Mouse (Mus musculus): ENCODE results near the gene Dpp10. TPM values are rescaled to one million over a fixed set of nuclear protein-coding genes. Genes with fewer than 3 reads are reported as not detected.

The Dpp10 gene
- polyA plus RNA-seq, 1 experiment from 2014 or later: not detected

DNA sequence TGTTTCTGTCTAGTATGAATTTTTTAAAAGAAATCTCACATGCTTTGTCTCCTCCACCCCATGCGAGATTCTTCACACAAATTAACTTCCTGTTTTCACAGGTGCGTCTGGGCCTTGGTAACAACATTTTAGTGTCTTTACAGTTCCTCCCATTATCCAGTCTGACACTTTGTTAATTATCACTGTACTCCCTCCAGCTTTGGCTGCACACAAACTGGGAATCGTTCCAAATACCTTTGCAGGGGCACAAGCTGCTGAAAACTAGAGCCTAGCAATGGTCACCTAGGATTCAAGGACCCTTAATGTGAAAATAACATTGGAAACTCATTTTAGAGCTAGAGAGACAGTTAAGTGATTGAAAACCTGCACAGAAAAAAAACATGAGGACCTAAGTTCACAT, 388.8 kb downstream of the Dpp10 start:
- no peaks in the 10 kb centered on the region for H3K9me3 ChIP-seq (ENCODE audit: low read length)
- no peak overlapping the region for H3K4me2 ChIP-seq (replicated peaks; ENCODE audit: low read depth, low read length)
- H3K4me1 ChIP-seq (ENCODE audit: insufficient read depth, low read depth, low read length): no peaks in the 10 kb centered on the region
- no peaks in the 10 kb centered on the region for H3K36me3 ChIP-seq (ENCODE audit: insufficient read depth, low read length)
- H3K27ac ChIP-seq (ENCODE audit: low read length): no peak overlapping the region
- no peak overlapping the region for H3K4me3 ChIP-seq (ENCODE audit: low read depth, low read length)
- 36% methylated on average over 3 of the region's 3 CpGs for WGBS
- TF ChIP-seq EP300 (IDR thresholded peaks at IDR 0.05) (no peak), CTCF (IDR thresholded peaks at IDR 0.05) (no peak)
- no peak for DNase-seq (ENCODE audit: low spot score)
- no peaks in the 10 kb centered on the region for H3K27me3 ChIP-seq (replicated peaks; ENCODE audit: insufficient read depth, low read length)
- no peak overlapping the region for H3K9ac ChIP-seq (replicated peaks; ENCODE audit: low read depth)
- ATAC-seq: no peak

DNA sequence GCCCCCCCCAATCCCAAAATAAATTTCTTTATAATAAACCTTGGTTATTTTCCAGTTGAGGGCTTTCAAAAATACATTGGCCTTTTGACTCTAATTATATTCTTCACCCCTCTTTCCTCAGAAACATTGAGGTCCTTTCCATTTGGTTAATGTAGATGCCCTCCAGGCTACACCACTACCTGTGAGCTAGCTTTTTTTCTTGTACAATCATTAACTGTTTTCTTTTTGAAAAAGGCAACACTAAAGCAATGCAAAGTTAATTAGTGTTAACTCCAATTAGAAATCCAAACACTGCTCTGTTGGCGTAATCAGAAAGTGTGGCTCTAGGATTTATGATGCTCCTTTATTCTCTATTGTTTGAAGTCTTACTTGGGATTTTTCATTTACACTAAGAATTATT, 407.5 kb downstream of the Dpp10 start:
- Histone ChIP-seq H3K4me2 (replicated peaks; ENCODE audit: low read depth, low read length) (no peak overlapping the region), H3K36me3 (ENCODE audit: insufficient read depth, low read length) (no peaks in the 10 kb centered on the region), H3K27ac (ENCODE audit: low read length) (no peak overlapping the region), H3K4me1 (ENCODE audit: insufficient read depth, low read depth, low read length) (no peaks in the 10 kb centered on the region), H3K9ac (replicated peaks; ENCODE audit: low read depth) (no peak overlapping the region), H3K4me3 (ENCODE audit: low read depth, low read length) (no peak overlapping the region), H3K27me3 (replicated peaks; ENCODE audit: insufficient read depth, low read length) (no peaks in the 10 kb centered on the region), H3K9me3 (ENCODE audit: low read length) (no peaks in the 10 kb centered on the region)
- ATAC-seq (no peak), DNase-seq (ENCODE audit: low spot score) (no peak)
- WGBS: 93% methylated on average over 1 of the region's 1 CpGs
- TF ChIP-seq CTCF (IDR thresholded peaks at IDR 0.05) (no peak), EP300 (IDR thresholded peaks at IDR 0.05) (no peak)

DNA sequence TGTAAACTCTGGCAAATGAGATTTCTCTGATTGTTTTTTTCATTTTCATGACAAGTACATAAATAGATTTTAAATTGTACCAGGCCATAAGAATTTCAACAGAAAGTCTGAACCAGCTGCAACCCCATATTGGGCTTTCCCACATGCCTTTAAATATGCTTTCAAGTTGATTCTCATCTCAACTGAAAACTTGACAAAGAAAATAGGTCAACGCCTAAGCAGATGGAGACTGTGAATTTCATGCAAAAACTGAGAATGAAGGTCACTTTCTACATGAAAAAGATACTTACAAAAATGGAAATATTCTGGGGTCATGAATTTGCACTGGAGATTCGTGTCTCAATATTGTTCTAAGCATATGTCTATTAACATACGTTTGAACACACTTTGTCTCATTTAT, 417.1 kb downstream of the Dpp10 start:
- no peaks in the 10 kb centered on the region for H3K36me3 ChIP-seq (ENCODE audit: insufficient read depth, low read length)
- 76% methylated on average over 3 of the region's 3 CpGs for WGBS
- H3K4me2 ChIP-seq (replicated peaks; ENCODE audit: low read depth, low read length): no peak overlapping the region

DNA sequence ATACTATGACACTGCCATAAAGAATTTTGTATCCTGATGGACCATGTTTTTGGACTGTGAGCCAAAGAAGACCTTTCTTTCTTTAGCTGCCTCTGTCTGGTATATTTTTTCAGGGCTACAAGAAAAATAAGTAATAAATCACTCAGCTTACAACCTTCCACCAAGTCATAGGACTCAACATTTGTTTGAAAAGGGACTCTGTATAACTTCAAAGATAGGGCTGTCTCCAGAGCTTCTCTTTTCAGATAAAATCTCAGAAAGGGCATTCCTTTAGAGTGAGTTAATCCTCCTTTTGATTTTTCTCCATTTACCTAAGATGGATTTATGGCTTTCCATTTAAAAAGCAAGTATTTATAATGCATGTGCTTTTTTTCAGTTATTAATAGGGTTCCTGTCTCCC, 460.5 kb downstream of the Dpp10 start:
- no peaks in the 10 kb centered on the region for H3K4me1 ChIP-seq (ENCODE audit: insufficient read depth, low read depth, low read length)
- ATAC-seq (no peak), DNase-seq (ENCODE audit: low spot score) (no peak)
- H3K4me2 ChIP-seq (replicated peaks; ENCODE audit: low read depth, low read length): no peak overlapping the region
- no peak for TF ChIP-seq EP300 (IDR thresholded peaks at IDR 0.05)
- TF ChIP-seq CTCF (IDR thresholded peaks at IDR 0.05): no peak
- no peaks in the 10 kb centered on the region for H3K36me3 ChIP-seq (ENCODE audit: insufficient read depth, low read length)
- H3K9me3 ChIP-seq (ENCODE audit: low read length): no peaks in the 10 kb centered on the region
- no peak overlapping the region for H3K27ac ChIP-seq (ENCODE audit: low read length)
- H3K4me3 ChIP-seq (ENCODE audit: low read depth, low read length): no peak overlapping the region
- no peaks in the 10 kb centered on the region for H3K27me3 ChIP-seq (replicated peaks; ENCODE audit: insufficient read depth, low read length)
- H3K9ac ChIP-seq (replicated peaks; ENCODE audit: low read depth): no peak overlapping the region

More for the DNA sequence above, 417.1 kb downstream of the Dpp10 start:
- H3K9ac ChIP-seq (replicated peaks; ENCODE audit: low read depth): no peak overlapping the region
- ATAC-seq (no peak), DNase-seq (ENCODE audit: low spot score) (no peak)
- H3K27me3 ChIP-seq (replicated peaks; ENCODE audit: insufficient read depth, low read length): no peaks in the 10 kb centered on the region
- no peaks in the 10 kb centered on the region for H3K9me3 ChIP-seq (ENCODE audit: low read length)
- no peak overlapping the region for H3K4me3 ChIP-seq (ENCODE audit: low read depth, low read length)
- H3K4me1 ChIP-seq (ENCODE audit: insufficient read depth, low read depth, low read length): no peaks in the 10 kb centered on the region
- no peak overlapping the region for H3K27ac ChIP-seq (ENCODE audit: low read length)
- no peak for TF ChIP-seq CTCF (IDR thresholded peaks at IDR 0.05)
- no peak for TF ChIP-seq EP300 (IDR thresholded peaks at IDR 0.05)

- no peak overlapping the region for H3K4me2 ChIP-seq (replicated peaks; ENCODE audit: low read depth, low read length)
- WGBS: 72% methylated on average over 2 of the region's 2 CpGs
- no peak for DNase-seq (ENCODE audit: low spot score)
Observed at GRCm38 (mm10) chr1:123580112-123580511, 465.2 kb downstream of the Dpp10 start.

GRCm38 (mm10) chr1:123573713-123574112, 471.6 kb downstream of the Dpp10 start:
- H3K4me1 ChIP-seq (ENCODE audit: insufficient read depth, low read depth, low read length): no peaks in the 10 kb centered on the region
- WGBS: 63% methylated on average over 1 of the region's 1 CpGs
- no peaks in the 10 kb centered on the region for H3K27me3 ChIP-seq (replicated peaks; ENCODE audit: insufficient read depth, low read length)
- no peak overlapping the region for H3K4me3 ChIP-seq (ENCODE audit: low read depth, low read length)
- TF ChIP-seq EP300 (IDR thresholded peaks at IDR 0.05): no peak
- no peak for TF ChIP-seq CTCF (IDR thresholded peaks at IDR 0.05)
- DNase-seq (ENCODE audit: low spot score) (no peak), ATAC-seq (no peak)
- no peak overlapping the region for H3K27ac ChIP-seq (ENCODE audit: low read length)
- no peaks in the 10 kb centered on the region for H3K9me3 ChIP-seq (ENCODE audit: low read length)
- no peaks in the 10 kb centered on the region for H3K36me3 ChIP-seq (ENCODE audit: insufficient read depth, low read length)
- no peak overlapping the region for H3K4me2 ChIP-seq (replicated peaks; ENCODE audit: low read depth, low read length)
- no peak overlapping the region for H3K9ac ChIP-seq (replicated peaks; ENCODE audit: low read depth)

More at GRCm38 (mm10) chr1:123580112-123580511, 465.2 kb downstream of the Dpp10 start:
- Histone ChIP-seq H3K27me3 (replicated peaks; ENCODE audit: insufficient read depth, low read length) (no peaks in the 10 kb centered on the region), H3K4me3 (ENCODE audit: low read depth, low read length) (no peak overlapping the region), H3K27ac (ENCODE audit: low read length) (no peak overlapping the region), H3K4me1 (ENCODE audit: insufficient read depth, low read depth, low read length) (no peaks in the 10 kb centered on the region), H3K9ac (replicated peaks; ENCODE audit: low read depth) (no peak overlapping the region), H3K36me3 (ENCODE audit: insufficient read depth, low read length) (no peaks in the 10 kb centered on the region), H3K9me3 (ENCODE audit: low read length) (no peaks in the 10 kb centered on the region)
- no peak for TF ChIP-seq EP300 (IDR thresholded peaks at IDR 0.05)
- TF ChIP-seq CTCF (IDR thresholded peaks at IDR 0.05): no peak
- no peak for ATAC-seq

GRCm38 (mm10) chr1:123542496-123542895, 502.9 kb downstream of the Dpp10 start:
- Histone ChIP-seq H3K27ac (ENCODE audit: low read length) (no peak overlapping the region), H3K27me3 (replicated peaks; ENCODE audit: insufficient read depth, low read length) (no peaks in the 10 kb centered on the region), H3K4me3 (ENCODE audit: low read depth, low read length) (no peak overlapping the region), H3K4me2 (replicated peaks; ENCODE audit: low read depth, low read length) (no peak overlapping the region), H3K4me1 (ENCODE audit: insufficient read depth, low read depth, low read length) (no peaks in the 10 kb centered on the region), H3K9ac (replicated peaks; ENCODE audit: low read depth) (no peak overlapping the region), H3K36me3 (ENCODE audit: insufficient read depth, low read length) (no peaks in the 10 kb centered on the region), H3K9me3 (ENCODE audit: low read length) (no peaks in the 10 kb centered on the region)
- ATAC-seq: no peak
- DNase-seq (ENCODE audit: low spot score): no peak
- WGBS: 45% methylated on average over 1 of the region's 1 CpGs
- TF ChIP-seq CTCF (IDR thresholded peaks at IDR 0.05) (no peak), EP300 (IDR thresholded peaks at IDR 0.05) (no peak)

Data from lung, postnatal 0 days (tissue).